Mouse (Mus musculus) fat pad, adult 2 months (tissue): ENCODE results near the gene Pmpca.

Experiments used
- DNase-seq: peaks from one replicate; pipeline ENCODE4 v3.0.0-alpha.2; 2011; ENCODE audit warnings: low read depth, low spot score; ENCODE audit errors: extremely low read depth

Pmpca gene

GRCm38 (mm10) chr2:26389154-26389690 lies at the start of gene Pmpca, which contains the start of gene Entr1:
TSS of gene Pmpca (plus strand) at chr2:26389339.
TSS of gene Entr1 (minus strand) at chr2:26389316.
- no peak for DNase-seq

GRCm38 (mm10) chr2:26341510-26341981 lies 47.6 kb upstream of the Pmpca start:
- DNase-seq, result no peak

- DNase-seq, result no peak
Observed at GRCm38 (mm10) chr2:26342044-26342443, 47.1 kb upstream of the Pmpca start.

GRCm38 (mm10) chr2:26342609-26343490 lies 46.3 kb upstream of the Pmpca start:
- DNase-seq, result no peak

- no peak for DNase-seq
Observed at GRCm38 (mm10) chr2:26348241-26348640, 40.9 kb upstream of the Pmpca start.

GRCm38 (mm10) chr2:26351358-26352290 lies 37.5 kb upstream of the Pmpca start, which contains the start of gene Dnlz:
TSS of gene Dnlz (minus strand) at chr2:26352110.
- DNase-seq, result no peak

GRCm38 (mm10) chr2:26352291-26352910 lies 36.7 kb upstream of the Pmpca start:
- no peak for DNase-seq

- DNase-seq, result no peak
Observed at GRCm38 (mm10) chr2:26353066-26353980, 35.8 kb upstream of the Pmpca start.

- DNase-seq, result no peak
Observed at GRCm38 (mm10) chr2:26354401-26354800, 34.7 kb upstream of the Pmpca start.

GRCm38 (mm10) chr2:26356231-26356630 lies 32.9 kb upstream of the Pmpca start:
- no peak for DNase-seq

- DNase-seq, result no peak
Observed at GRCm38 (mm10) chr2:26356678-26357077, 32.5 kb upstream of the Pmpca start.

GRCm38 (mm10) chr2:26357484-26357883 lies 31.7 kb upstream of the Pmpca start:
- DNase-seq, result no peak

- DNase-seq, result no peak
Observed at GRCm38 (mm10) chr2:26358667-26359320, 30.3 kb upstream of the Pmpca start.

GRCm38 (mm10) chr2:26359983-26360382 lies 29.2 kb upstream of the Pmpca start:
- no peak for DNase-seq

- no peak for DNase-seq
Observed at GRCm38 (mm10) chr2:26360772-26361171, 28.4 kb upstream of the Pmpca start, which contains the start of gene Card9. TSS of gene Card9 (minus strand) at chr2:26360918.

GRCm38 (mm10) chr2:26362991-26363390 lies 26.1 kb upstream of the Pmpca start:
- no peak for DNase-seq

GRCm38 (mm10) chr2:26363481-26363880 lies 25.7 kb upstream of the Pmpca start:
- DNase-seq, result no peak

GRCm38 (mm10) chr2:26364738-26365465 lies 24.2 kb upstream of the Pmpca start:
- DNase-seq, result no peak
